Mouse (Mus musculus) frontal cortex, adult (tissue): Measurements from ENCODE around the gene Calhm3.

Experiments used
- ATAC-seq: cut with Nextera tagmentation; 2 replicates; pipeline ENCODE4 v1.9.2; 2017; ENCODE audit warnings: mild to moderate bottlenecking, moderate library complexity, mixed read lengths; ENCODE audit not compliant: low TSS enrichment

Calhm3 gene

DNA sequence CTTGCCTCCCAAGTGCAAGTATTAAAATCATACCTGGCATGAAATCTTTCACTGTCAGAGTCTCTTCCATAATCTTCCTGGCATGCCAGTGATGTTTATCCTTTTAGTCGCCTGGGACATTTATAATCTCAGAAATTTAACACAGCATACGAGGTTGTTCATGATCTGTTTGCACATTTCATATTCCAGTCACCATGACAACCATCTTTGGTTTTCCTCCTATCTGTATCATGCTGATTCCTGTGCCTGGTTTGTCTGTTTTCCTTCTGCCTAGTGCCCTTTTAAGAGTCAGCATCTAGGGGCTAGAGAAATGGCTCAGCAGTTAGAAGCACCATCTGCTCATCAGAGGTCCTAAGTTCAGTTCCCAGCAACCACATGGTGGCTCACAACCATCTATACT lies 38.9 kb downstream of the Calhm3 start:
- no peak for ATAC-seq

DNA sequence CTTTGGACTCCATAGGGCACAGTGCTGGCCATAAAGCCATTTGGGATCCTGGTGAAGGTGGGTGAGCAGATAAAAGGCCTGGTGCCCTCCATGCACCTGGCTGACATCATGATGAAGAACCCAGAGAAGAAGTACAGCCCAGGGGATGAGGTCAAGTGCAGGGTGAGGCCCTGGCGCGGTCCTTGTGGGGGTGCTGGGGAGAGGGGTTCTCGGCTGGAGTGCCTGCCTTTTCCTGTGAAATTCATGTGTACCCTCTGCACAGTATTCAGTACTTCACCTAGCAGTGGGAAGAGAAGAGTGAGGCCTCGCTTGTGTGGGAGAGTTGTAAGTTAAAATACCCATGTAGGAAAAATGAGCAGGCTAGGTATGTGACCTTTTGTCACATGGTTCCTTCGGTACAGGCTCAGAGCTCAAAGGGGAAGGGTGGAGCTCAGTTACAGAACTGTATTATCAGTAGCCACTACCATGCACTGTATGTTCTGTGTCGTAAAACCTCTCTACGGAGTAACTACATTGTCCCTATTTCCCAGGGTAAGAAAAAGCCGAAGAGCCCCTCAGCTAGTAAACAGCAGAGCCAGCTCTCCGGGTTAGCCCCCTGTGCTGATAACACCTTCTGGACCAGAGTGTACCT lies 52.8 kb downstream of the Calhm3 start:
- ATAC-seq, result no peak
